Mouse (Mus musculus): ENCODE data around the gene Pmvk.
"Not testable (repeated sequence)": the region's sequence is repeated elsewhere in the genome, so short reads cannot be mapped to it uniquely, and the experiment has no call there.

Pmvk gene

GRCm38 (mm10) chr3:89454401-89455177 lies at the start of gene Pmvk:
TSS of gene Pmvk (plus strand) at chr3:89454541.
- no peak for DNase-seq

DNA sequence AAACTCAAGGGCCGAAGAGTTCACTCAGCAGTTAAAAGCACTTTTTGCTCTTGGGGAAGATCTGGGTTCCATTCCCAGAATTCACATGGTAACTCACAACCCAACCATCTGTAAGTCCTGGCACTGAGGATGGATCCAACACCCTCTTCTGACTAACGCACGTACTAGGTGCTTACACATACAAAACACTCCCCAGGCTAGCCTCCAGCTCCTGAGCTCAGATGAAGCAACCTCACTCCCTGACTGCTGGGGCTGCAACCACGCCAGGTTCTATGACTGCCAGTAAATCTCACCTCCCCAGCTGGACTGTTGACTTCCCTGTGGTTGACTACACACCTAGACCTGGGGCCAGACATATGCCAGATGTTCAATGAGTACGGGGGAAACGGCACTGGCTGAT lies 47.5 kb upstream of the Pmvk start:
- DNase-seq, result no peak

DNA sequence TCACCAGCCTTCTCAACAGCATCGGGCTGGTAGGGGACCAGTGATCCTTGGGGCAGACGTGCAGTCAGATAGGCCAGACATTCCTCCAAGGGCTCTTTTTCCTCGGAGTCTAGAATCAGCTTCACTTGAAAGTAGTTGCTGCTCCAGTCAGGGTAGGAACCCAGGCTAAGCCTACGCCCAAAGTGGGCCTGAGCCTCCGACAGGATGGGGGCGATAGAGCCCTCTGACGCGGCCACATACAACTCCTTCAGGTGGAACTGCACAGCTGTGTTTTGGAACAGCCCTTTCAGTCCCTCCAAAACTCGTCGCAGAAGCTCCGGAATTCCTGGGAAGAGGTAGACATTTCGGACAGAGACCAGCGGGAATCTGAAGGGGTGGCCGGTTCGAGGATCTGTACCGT lies 45.9 kb upstream of the Pmvk start:
- no peak for DNase-seq

GRCm38 (mm10) chr3:89409701-89410100 lies 44.6 kb upstream of the Pmvk start:
- no peak for DNase-seq

DNA sequence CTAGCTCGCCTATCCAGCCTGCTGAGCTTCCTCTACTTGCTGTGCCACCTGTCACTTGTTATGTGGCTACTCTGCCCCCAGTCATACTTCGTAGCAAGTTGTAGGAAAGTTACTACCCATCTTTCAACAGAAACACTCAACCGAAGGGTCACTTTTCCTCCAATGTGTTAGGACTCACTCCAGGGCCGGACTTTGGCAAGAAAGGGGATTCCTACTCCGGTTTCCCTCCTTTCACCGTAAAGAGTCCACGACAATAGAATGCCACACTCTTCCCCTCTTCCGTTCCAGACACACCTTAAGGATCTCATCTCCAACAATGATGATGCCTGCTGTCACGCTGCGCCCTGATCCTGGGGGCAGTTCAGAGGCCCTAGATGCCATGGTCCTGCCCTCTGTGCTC lies 43.5 kb upstream of the Pmvk start:
- no peak for DNase-seq

GRCm38 (mm10) chr3:89411490-89412393 lies 42.6 kb upstream of the Pmvk start, which contains the start of gene Flad1:
TSS of gene Flad1 (minus strand) at chr3:89411870.
- peak; percentile 96 to 98 for DNase-seq

- DNase-seq, result no peak
Measured at GRCm38 (mm10) chr3:89416158-89416557, 38.2 kb upstream of the Pmvk start.

- no peak for DNase-seq
Measured at GRCm38 (mm10) chr3:89417131-89417530, 37.2 kb upstream of the Pmvk start.

- DNase-seq, result no peak
Measured at GRCm38 (mm10) chr3:89417840-89418169, 36.5 kb upstream of the Pmvk start.

DNA sequence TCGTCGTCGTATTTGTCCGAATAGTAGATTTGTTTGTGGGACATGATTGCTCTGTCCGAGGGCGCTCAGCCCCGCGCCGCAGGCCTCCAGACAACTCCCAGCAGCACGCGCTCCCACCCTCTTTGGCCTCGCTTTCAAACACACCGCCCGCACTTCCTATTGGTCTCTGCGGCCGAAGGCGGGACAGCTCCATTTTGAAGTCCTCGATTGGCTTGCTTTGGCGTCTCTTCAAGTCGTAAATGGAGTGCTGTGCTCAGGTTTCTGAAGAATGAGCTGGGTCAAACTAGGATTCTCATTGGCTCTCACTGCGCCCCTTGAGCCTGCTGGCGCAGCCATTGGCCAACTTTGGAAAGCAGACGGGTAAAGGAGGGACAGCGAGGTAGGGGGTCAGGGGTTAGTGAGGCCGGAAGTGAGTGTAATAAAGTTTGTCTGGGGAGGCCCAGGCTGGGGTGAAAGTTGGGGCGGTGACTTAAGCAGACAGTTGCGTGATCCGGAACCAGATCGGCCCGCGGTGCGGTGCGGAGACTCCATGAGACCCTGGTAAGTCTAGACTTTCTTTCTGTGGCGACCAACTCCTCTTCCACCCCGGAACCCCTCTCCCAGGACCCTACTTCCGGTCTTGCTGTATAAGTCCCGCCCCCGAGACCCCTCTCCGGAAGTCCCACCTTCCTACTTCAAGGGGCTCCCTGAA lies 36.0 kb upstream of the Pmvk start, which contains the start of the genes Cks1b and Shc1:
Gene Cks1b (minus strand): TSS at position 214 of the 691 bp plus-strand sequence.
Gene Shc1 (plus strand): TSS at position 274 of the 691 bp plus-strand sequence.
- DNase-seq, result peak; percentile 85 to 94

GRCm38 (mm10) chr3:89418861-89419250 lies 35.5 kb upstream of the Pmvk start:
- DNase-seq, result no peak

GRCm38 (mm10) chr3:89419571-89419970 lies 34.8 kb upstream of the Pmvk start:
- no peak for DNase-seq

DNA sequence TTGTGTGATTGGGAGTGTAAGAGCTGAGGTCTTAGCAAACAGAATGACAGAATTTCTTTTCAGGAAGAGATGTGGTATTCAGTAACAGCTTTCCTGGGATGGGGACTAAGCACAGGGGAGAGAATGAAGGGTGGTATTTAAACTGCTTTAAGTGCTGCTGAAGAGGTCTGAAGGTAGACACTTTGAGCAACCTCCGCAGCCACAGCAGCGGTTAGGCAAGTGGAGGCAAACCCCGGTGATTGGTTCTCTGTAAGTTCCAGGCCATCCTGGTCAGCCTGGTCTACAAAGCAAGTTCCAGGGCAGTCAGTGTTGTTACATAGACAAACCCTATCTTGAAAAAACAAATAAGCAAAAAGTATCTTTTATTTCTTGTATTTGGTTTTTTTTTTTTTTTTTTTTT lies 34.4 kb upstream of the Pmvk start:
- DNase-seq, result no peak

DNA sequence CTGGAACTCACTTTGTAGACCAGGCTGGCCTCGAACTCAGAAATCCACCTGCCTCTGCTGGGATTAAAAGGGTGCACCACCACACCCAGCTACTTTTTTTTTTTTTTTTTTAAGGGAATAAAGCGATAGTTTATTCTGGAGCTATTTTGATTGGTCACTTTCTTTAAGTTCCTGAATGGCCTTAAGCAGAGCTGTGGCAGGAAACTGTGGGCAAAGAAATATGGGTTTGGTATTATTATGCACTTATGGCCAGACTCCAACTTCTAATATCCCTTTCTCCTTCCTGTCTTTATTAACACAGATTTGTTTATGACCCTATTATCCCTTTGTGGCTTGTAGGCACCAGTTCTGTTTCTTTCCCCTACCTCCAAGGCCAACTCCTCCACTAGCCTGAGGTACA lies 33.9 kb upstream of the Pmvk start:
- no peak for DNase-seq

GRCm38 (mm10) chr3:89421002-89421774 lies 33.2 kb upstream of the Pmvk start:
- no peak for DNase-seq

DNA sequence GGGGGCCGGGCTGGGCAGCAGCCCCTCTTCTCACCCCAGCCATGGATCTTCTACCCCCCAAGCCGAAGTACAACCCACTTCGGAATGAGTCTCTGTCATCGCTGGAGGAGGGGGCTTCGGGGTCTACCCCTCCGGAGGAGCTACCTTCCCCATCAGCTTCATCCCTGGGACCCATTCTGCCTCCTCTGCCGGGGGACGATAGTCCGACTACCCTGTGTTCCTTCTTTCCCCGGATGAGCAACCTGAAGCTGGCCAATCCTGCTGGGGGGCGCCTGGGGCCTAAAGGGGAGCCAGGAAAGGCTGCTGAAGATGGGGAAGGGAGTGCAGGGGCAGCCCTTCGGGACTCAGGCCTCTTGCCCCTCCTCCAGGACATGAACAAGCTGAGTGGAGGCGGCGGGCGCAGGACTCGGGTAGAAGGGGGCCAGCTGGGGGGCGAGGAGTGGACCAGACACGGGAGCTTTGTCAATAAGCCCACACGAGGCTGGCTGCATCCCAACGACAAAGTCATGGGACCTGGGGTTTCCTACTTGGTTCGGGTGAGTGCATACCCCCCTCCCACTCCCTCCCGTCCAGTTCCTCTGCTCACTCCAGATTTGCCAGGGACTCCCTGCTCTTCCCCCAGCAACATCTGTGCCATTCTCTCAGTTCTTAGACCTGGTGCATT lies 32.4 kb upstream of the Pmvk start:
- DNase-seq, result no peak

- DNase-seq, result no peak
Measured at GRCm38 (mm10) chr3:89422556-89423205, 31.7 kb upstream of the Pmvk start.

GRCm38 (mm10) chr3:89424416-89425140 lies 29.8 kb upstream of the Pmvk start:
- DNase-seq, result no peak

- DNase-seq, result no peak
Measured at GRCm38 (mm10) chr3:89425141-89425525, 29.2 kb upstream of the Pmvk start.

DNA sequence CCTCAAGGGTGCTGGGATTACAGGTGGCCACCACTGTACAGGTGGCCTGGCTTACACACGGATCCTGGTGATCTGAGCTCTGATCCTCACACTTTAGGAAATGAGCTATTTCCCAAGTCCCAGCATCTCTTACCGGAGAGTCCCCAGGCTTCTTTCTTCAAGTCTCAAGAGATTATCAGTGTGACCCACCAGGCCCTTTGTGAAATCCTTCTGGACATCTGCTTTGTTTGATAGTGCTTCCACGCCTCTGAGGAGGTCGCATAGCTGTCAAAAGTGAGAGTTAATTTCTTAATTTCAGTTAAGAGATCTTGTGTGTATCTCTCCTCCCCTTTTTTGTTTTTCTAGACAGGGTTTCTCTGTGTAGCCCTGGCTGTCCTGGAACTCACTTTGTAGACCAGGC lies 28.5 kb upstream of the Pmvk start:
- DNase-seq, result no peak

- DNase-seq, result not testable (repeated sequence)
Measured at GRCm38 (mm10) chr3:89429021-89429420, 25.3 kb upstream of the Pmvk start.

Data from thymus, postnatal 36 days (tissue).